Mouse (Mus musculus): ENCODE measurements around the gene Csnk2a1. TPM values are rescaled to one million over a fixed set of nuclear protein-coding genes. Genes with fewer than 3 reads are reported as not detected.
"Not testable (repeated sequence)": the region's sequence is repeated elsewhere in the genome, so short reads cannot be mapped to it uniquely, and the experiment has no call there.

The Csnk2a1 gene
- polyA plus RNA-seq, 1 experiment from 2014 or later, result 155 TPM

GRCm38 (mm10) chr2:152273639-152274038, 47.0 kb downstream of the Csnk2a1 start:
- Histone ChIP-seq H3K4me2 (ENCODE audit: low read depth, low read length) (no peak overlapping the region), H3K36me3 (ENCODE audit: control insufficient read depth, insufficient read depth, low read length) (peaks cover 40% of the 10 kb centered on the region), H3K27me3 (ENCODE audit: control insufficient read depth, insufficient read depth, low read length) (no peaks in the 10 kb centered on the region), H3K4me3 (ENCODE audit: low read depth, low read length) (no peak overlapping the region), H3K9me3 (ENCODE audit: control insufficient read depth, low read length) (no peaks in the 10 kb centered on the region), H3K9ac (replicated peaks; ENCODE audit: low read depth, low read length) (no peak overlapping the region), H3K27ac (ENCODE audit: low read depth, low read length) (no peak overlapping the region), H3K4me1 (ENCODE audit: control insufficient read depth, insufficient read depth, low read length) (no peaks in the 10 kb centered on the region)
- ATAC-seq (ENCODE audit: low read depth), result no peak
- 79% methylated on average over 2 of the region's 2 CpGs for WGBS

GRCm38 (mm10) chr2:152281407-152281806, 54.8 kb downstream of the Csnk2a1 start:
- Histone ChIP-seq H3K4me3 (ENCODE audit: low read depth, low read length) (no peak overlapping the region), H3K9me3 (ENCODE audit: control insufficient read depth, low read length) (no peaks in the 10 kb centered on the region), H3K36me3 (ENCODE audit: control insufficient read depth, insufficient read depth, low read length) (peaks cover 32% of the 10 kb centered on the region; the same call in 1 of the 2 replicates), H3K4me1 (ENCODE audit: control insufficient read depth, insufficient read depth, low read length) (no peaks in the 10 kb centered on the region), H3K9ac (replicated peaks; ENCODE audit: low read depth, low read length) (no peak overlapping the region), H3K4me2 (ENCODE audit: low read depth, low read length) (no peak overlapping the region), H3K27me3 (ENCODE audit: control insufficient read depth, insufficient read depth, low read length) (no peaks in the 10 kb centered on the region), H3K27ac (ENCODE audit: low read depth, low read length) (no peak overlapping the region)
- no peak for ATAC-seq (ENCODE audit: low read depth)
- 91% methylated on average over 3 of the region's 3 CpGs for WGBS

- H3K9me3 ChIP-seq (ENCODE audit: control insufficient read depth, low read length), result no peaks in the 10 kb centered on the region
- no peaks in the 10 kb centered on the region for H3K4me1 ChIP-seq (ENCODE audit: control insufficient read depth, insufficient read depth, low read length)
- no peak for ATAC-seq (ENCODE audit: low read depth)
- no peak overlapping the region for H3K4me2 ChIP-seq (ENCODE audit: low read depth, low read length)
- 95% methylated on average over 5 of the region's 5 CpGs for WGBS
- H3K4me3 ChIP-seq (ENCODE audit: low read depth, low read length), result no peak overlapping the region
- H3K27me3 ChIP-seq (ENCODE audit: control insufficient read depth, insufficient read depth, low read length), result no peaks in the 10 kb centered on the region
- H3K27ac ChIP-seq (ENCODE audit: low read depth, low read length), result no peak overlapping the region
- H3K9ac ChIP-seq (replicated peaks; ENCODE audit: low read depth, low read length), result no peak overlapping the region
- H3K36me3 ChIP-seq (ENCODE audit: control insufficient read depth, insufficient read depth, low read length), result peaks cover 23% of the 10 kb centered on the region; the same call in 1 of the 2 replicates
Measured at GRCm38 (mm10) chr2:152287560-152287959, 60.9 kb downstream of the Csnk2a1 start.

GRCm38 (mm10) chr2:152288046-152288445, 61.4 kb downstream of the Csnk2a1 start:
- Histone ChIP-seq H3K27ac (ENCODE audit: low read depth, low read length) (no peak overlapping the region), H3K36me3 (ENCODE audit: control insufficient read depth, insufficient read depth, low read length) (peaks cover 21% of the 10 kb centered on the region; the same call in 1 of the 2 replicates), H3K27me3 (ENCODE audit: control insufficient read depth, insufficient read depth, low read length) (no peaks in the 10 kb centered on the region), H3K9me3 (ENCODE audit: control insufficient read depth, low read length) (no peaks in the 10 kb centered on the region), H3K9ac (replicated peaks; ENCODE audit: low read depth, low read length) (no peak overlapping the region), H3K4me2 (ENCODE audit: low read depth, low read length) (no peak overlapping the region), H3K4me3 (ENCODE audit: low read depth, low read length) (no peak overlapping the region), H3K4me1 (ENCODE audit: control insufficient read depth, insufficient read depth, low read length) (no peaks in the 10 kb centered on the region)
- 88% methylated on average over 8 of the region's 8 CpGs for WGBS
- ATAC-seq (ENCODE audit: low read depth), result no peak

GRCm38 (mm10) chr2:152289623-152290022, 63.0 kb downstream of the Csnk2a1 start:
- not testable (repeated sequence) for H3K27me3 ChIP-seq (ENCODE audit: control insufficient read depth, insufficient read depth, low read length); ATAC-seq (ENCODE audit: low read depth); H3K36me3 ChIP-seq (ENCODE audit: control insufficient read depth, insufficient read depth, low read length); H3K27ac ChIP-seq (ENCODE audit: low read depth, low read length); H3K4me1 ChIP-seq (ENCODE audit: control insufficient read depth, insufficient read depth, low read length); H3K4me3 ChIP-seq (ENCODE audit: low read depth, low read length); H3K9me3 ChIP-seq (ENCODE audit: control insufficient read depth, low read length); H3K4me2 ChIP-seq (ENCODE audit: low read depth, low read length); H3K9ac ChIP-seq (replicated peaks; ENCODE audit: low read depth, low read length)
- WGBS, result 86% methylated on average over 1 of the region's 2 CpGs

- no peak overlapping the region for H3K27ac ChIP-seq (ENCODE audit: low read depth, low read length)
- H3K4me1 ChIP-seq (ENCODE audit: control insufficient read depth, insufficient read depth, low read length), result peaks cover 20% of the 10 kb centered on the region
- no peaks in the 10 kb centered on the region for H3K36me3 ChIP-seq (ENCODE audit: control insufficient read depth, insufficient read depth, low read length)
- no peak overlapping the region for H3K9ac ChIP-seq (replicated peaks; ENCODE audit: low read depth, low read length)
- no peaks in the 10 kb centered on the region for H3K27me3 ChIP-seq (ENCODE audit: control insufficient read depth, insufficient read depth, low read length)
- 60% methylated on average over 2 of the region's 2 CpGs for WGBS
- H3K4me2 ChIP-seq (ENCODE audit: low read depth, low read length), result no peak overlapping the region
- no peak for ATAC-seq (ENCODE audit: low read depth)
- H3K9me3 ChIP-seq (ENCODE audit: control insufficient read depth, low read length), result no peaks in the 10 kb centered on the region
- H3K4me3 ChIP-seq (ENCODE audit: low read depth, low read length), result no peak overlapping the region
Measured at GRCm38 (mm10) chr2:152292475-152292874, 65.8 kb downstream of the Csnk2a1 start.

- Histone ChIP-seq H3K36me3 (ENCODE audit: control insufficient read depth, insufficient read depth, low read length) (no peaks in the 10 kb centered on the region), H3K4me3 (ENCODE audit: low read depth, low read length) (peak overlapping the region; percentile 89), H3K4me1 (ENCODE audit: control insufficient read depth, insufficient read depth, low read length) (peaks cover 23% of the 10 kb centered on the region), H3K9me3 (ENCODE audit: control insufficient read depth, low read length) (no peaks in the 10 kb centered on the region), H3K27ac (ENCODE audit: low read depth, low read length) (no peak overlapping the region), H3K27me3 (ENCODE audit: control insufficient read depth, insufficient read depth, low read length) (no peaks in the 10 kb centered on the region), H3K9ac (replicated peaks; ENCODE audit: low read depth, low read length) (peak overlapping the region; percentile 93), H3K4me2 (ENCODE audit: low read depth, low read length) (peak overlapping the region; percentile 84)
- peak; percentile 76 for ATAC-seq (ENCODE audit: low read depth)
- 1% methylated on average over 15 of the region's 15 CpGs for WGBS
Measured at GRCm38 (mm10) chr2:152293179-152293726, 66.6 kb downstream of the Csnk2a1 start.

- Histone ChIP-seq H3K27me3 (ENCODE audit: control insufficient read depth, insufficient read depth, low read length) (no peaks in the 10 kb centered on the region), H3K9me3 (ENCODE audit: control insufficient read depth, low read length) (no peaks in the 10 kb centered on the region), H3K27ac (ENCODE audit: low read depth, low read length) (peak within 1 kb of the TSS; percentile 77), H3K4me1 (ENCODE audit: control insufficient read depth, insufficient read depth, low read length) (peaks cover 23% of the 10 kb centered on the region), H3K9ac (replicated peaks; ENCODE audit: low read depth, low read length) (peak within 1 kb of the TSS; percentile 93), H3K4me3 (ENCODE audit: low read depth, low read length) (peak within 1 kb of the TSS; percentile 89), H3K4me2 (ENCODE audit: low read depth, low read length) (peak within 1 kb of the TSS; percentile 84), H3K36me3 (ENCODE audit: control insufficient read depth, insufficient read depth, low read length) (no peaks in the 10 kb centered on the region)
- WGBS, result under 1% methylated on average over 49 of the region's 70 CpGs
- peak; percentile 98 for ATAC-seq (ENCODE audit: low read depth)
Measured at GRCm38 (mm10) chr2:152293727-152294475, 67.3 kb downstream of the Csnk2a1 start, which contains the start of gene Tbc1d20. Tbc1d20 (plus strand) TSS chr2:152293828.

- H3K4me3 ChIP-seq (ENCODE audit: low read depth, low read length), result peak overlapping the region; percentile 89
- no peak overlapping the region for H3K27ac ChIP-seq (ENCODE audit: low read depth, low read length)
- peaks cover 23% of the 10 kb centered on the region for H3K4me1 ChIP-seq (ENCODE audit: control insufficient read depth, insufficient read depth, low read length)
- no peaks in the 10 kb centered on the region for H3K9me3 ChIP-seq (ENCODE audit: control insufficient read depth, low read length)
- no peak for ATAC-seq (ENCODE audit: low read depth)
- H3K27me3 ChIP-seq (ENCODE audit: control insufficient read depth, insufficient read depth, low read length), result no peaks in the 10 kb centered on the region
- 0 out of 2 replicates have a peak overlapping the region, but pooled peaks have one; percentile 32 for H3K9ac ChIP-seq (replicated peaks; ENCODE audit: low read depth, low read length)
- WGBS, result 33% methylated on average over 5 of the region's 5 CpGs
- H3K4me2 ChIP-seq (ENCODE audit: low read depth, low read length), result peak overlapping the region; percentile 84
- no peaks in the 10 kb centered on the region for H3K36me3 ChIP-seq (ENCODE audit: control insufficient read depth, insufficient read depth, low read length)
Measured at GRCm38 (mm10) chr2:152294541-152294940, 67.9 kb downstream of the Csnk2a1 start.
